In genomic region chr1:89643445-89644100, GRCm38 (mm10) we compare ENCODE assay signal across 7 mouse cellular contexts.
DNase-seq lines count a peak whose midpoint lies in the region; ATAC-seq and TF ChIP-seq lines count a peak whose summit lies in the region.

No protein-coding gene starts in this region.

- DNase-seq in neural tube, embryonic 10.5 days (ENCODE audit: extremely low spot score, low spot score), result peak; percentile 30
- peak; percentile 68 for DNase-seq in brain, adult 2 months (ENCODE audit: low read depth, low spot score)
- peak; percentile 73 for DNase-seq in kidney, postnatal 0 days (ENCODE audit: low spot score)
- DNase-seq in lung, postnatal 14 days, result peak; percentile 59
- peak; percentile 9 to 37 for DNase-seq in spleen, adult 2 months (ENCODE audit: low read depth in 1 of 2, low spot score in 2 of 2)

- peak; percentile 59 for TF ChIP-seq CTCF in kidney, postnatal 0 days (IDR thresholded peaks at IDR 0.05; ENCODE audit: low read depth)
- no peak for TF ChIP-seq CTCF in spleen, adult 2 months (IDR thresholded peaks at IDR 0.05; ENCODE audit: extremely low read depth, insufficient read depth, insufficient read length, insufficient replicate concordance)

- whole genome bisulfite sequencing in neural tube, embryonic 15.5 days, result 72% methylated on average over 8 of the region's 8 CpGs
- WGBS in kidney, postnatal 0 days, result 60% methylated on average over 8 of the region's 8 CpGs
- whole genome bisulfite sequencing in spleen, adult 2 months, result 44% methylated on average over 8 of the region's 8 CpGs

- H3K27me3 ChIP-seq in neural tube, embryonic 15.5 days (replicated peaks), result no peaks in the 10 kb centered on the region
- H3K27me3 ChIP-seq in kidney, postnatal 0 days (ENCODE audit: insufficient read depth, low read length), result no peaks in the 10 kb centered on the region
- H3K27me3 ChIP-seq in spleen, adult 2 months (ENCODE audit: control insufficient read depth, insufficient read depth, low read length), result no peaks in the 10 kb centered on the region

- H3K4me1 ChIP-seq in neural tube, embryonic 15.5 days, result peaks cover 19% of the 10 kb centered on the region
- H3K4me1 ChIP-seq in kidney, postnatal 0 days (replicated peaks; ENCODE audit: insufficient read depth, low read length), result no peaks in the 10 kb centered on the region
- H3K4me1 ChIP-seq in spleen, adult 2 months (ENCODE audit: control insufficient read depth, insufficient read depth, insufficient read length), result no peaks in the 10 kb centered on the region

- TF ChIP-seq POLR2A in spleen, adult 2 months (IDR thresholded peaks at IDR 0.05; ENCODE audit: low read depth, low read length), result no peak

- no peak overlapping the region for H3K4me3 ChIP-seq in neural tube, embryonic 15.5 days (replicated peaks)
- no peak overlapping the region for H3K4me3 ChIP-seq in kidney, postnatal 0 days (replicated peaks; ENCODE audit: low read depth, low read length)
- peak overlapping the region; percentile 59; the same call in 1 of the 2 replicates for H3K4me3 ChIP-seq in spleen, adult 2 months (ENCODE audit: extremely low read depth, insufficient read depth, insufficient read length)

- no peak overlapping the region for H3K9ac ChIP-seq in neural tube, embryonic 15.5 days (replicated peaks)
- H3K9ac ChIP-seq in kidney, postnatal 0 days (ENCODE audit: low read depth, low read length), result no peak overlapping the region

- no peak overlapping the region; the same call in 1 of the 2 replicates for H3K4me2 ChIP-seq in neural tube, embryonic 15.5 days
- no peak overlapping the region for H3K4me2 ChIP-seq in kidney, postnatal 0 days (ENCODE audit: low read length)

- no peaks in the 10 kb centered on the region for H3K9me3 ChIP-seq in neural tube, embryonic 15.5 days (replicated peaks)
- no peaks in the 10 kb centered on the region for H3K9me3 ChIP-seq in kidney, postnatal 0 days (replicated peaks; ENCODE audit: low read length)

- peaks cover 9% of the 10 kb centered on the region for H3K36me3 ChIP-seq in neural tube, embryonic 15.5 days
- H3K36me3 ChIP-seq in kidney, postnatal 0 days (ENCODE audit: insufficient read depth, low read length), result no peaks in the 10 kb centered on the region
- no peaks in the 10 kb centered on the region for H3K36me3 ChIP-seq in spleen, adult 2 months (ENCODE audit: control insufficient read depth, insufficient read depth, low read length)

- H3K27ac ChIP-seq in neural tube, embryonic 15.5 days (replicated peaks), result no peak overlapping the region
- no peak overlapping the region for H3K27ac ChIP-seq in kidney, postnatal 0 days
- no peak overlapping the region for H3K27ac ChIP-seq in spleen, adult 2 months (ENCODE audit: insufficient read depth, low read length)

- no peak for ATAC-seq in neural tube, embryonic 15.5 days (ENCODE audit: low FRiP score)
- peak; percentile 32 for ATAC-seq in granulocyte monocyte progenitor cell, adult 5-6 weeks (replicated peaks; ENCODE audit: poor library complexity, severe bottlenecking)
- ATAC-seq in kidney, postnatal 0 days (replicated peaks; ENCODE audit: low FRiP score, low read depth), result no peak

Comparison
In these comparisons a context has a peak if more than half of its experiments do, and no peak if none do; other contexts are left out.
1. DNase-seq: peak in every context shown above with its lines; median percentile 73 in kidney, postnatal 0 days; 68 in brain, adult 2 months; 59 in lung, postnatal 14 days; 30 in neural tube, embryonic 10.5 days; 23 in spleen, adult 2 months.